Mouse (Mus musculus): ENCODE measurements around the gene Akna. TPM values are rescaled to one million over a fixed set of nuclear protein-coding genes. Genes with fewer than 3 reads are reported as not detected.

The Akna gene
- total and polyA plus RNA-seq, 3 experiments = 3.9 to 14.1 TPM; not detected in 1

DNA sequence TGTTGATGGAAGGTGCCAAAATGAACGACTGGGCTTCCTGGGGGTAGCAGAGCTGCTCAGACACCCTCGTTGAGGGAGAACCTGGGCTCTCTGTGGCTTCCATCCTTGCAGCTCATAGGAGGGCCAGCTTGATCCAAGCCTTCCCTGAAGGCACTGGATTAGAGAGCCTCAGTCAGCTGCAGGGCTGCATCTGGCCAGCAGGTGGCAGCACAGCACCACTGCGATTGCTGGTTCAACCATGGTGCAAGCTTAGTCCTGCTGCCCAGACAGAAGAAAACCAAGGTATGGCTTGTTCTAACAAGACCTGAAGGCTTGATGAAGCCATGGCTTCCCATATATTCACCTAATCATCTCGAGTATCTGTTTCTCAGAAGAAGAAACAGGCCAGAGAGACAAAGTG lies 34.6 kb downstream of the Akna start (continued):
- no peak for TF ChIP-seq USF2 (IDR thresholded peaks at IDR 0.05; ENCODE audit: borderline replicate concordance in 1 of 2, insufficient read depth in 1 of 2, low read depth in 1 of 2, low read length in 2 of 2)
- TF ChIP-seq ETS1 (IDR thresholded peaks at IDR 0.05; ENCODE audit: low read depth, low read length) = no peak
- TF ChIP-seq E2F4 (IDR thresholded peaks at IDR 0.05; ENCODE audit: borderline replicate concordance, low read depth, low read length) = no peak
- no peak for TF ChIP-seq NRF1 (IDR thresholded peaks at IDR 0.05; ENCODE audit: insufficient read depth, low read depth, low read length, poor library complexity, severe bottlenecking)
- TF ChIP-seq KAT2A (conservative IDR thresholded peaks at IDR 0.05; ENCODE audit: low read depth, low read length) = no peak
- no peak for TF ChIP-seq EP300 (IDR thresholded peaks at IDR 0.05; ENCODE audit: low read depth in 1 of 2, low read length in 2 of 2)

DNA sequence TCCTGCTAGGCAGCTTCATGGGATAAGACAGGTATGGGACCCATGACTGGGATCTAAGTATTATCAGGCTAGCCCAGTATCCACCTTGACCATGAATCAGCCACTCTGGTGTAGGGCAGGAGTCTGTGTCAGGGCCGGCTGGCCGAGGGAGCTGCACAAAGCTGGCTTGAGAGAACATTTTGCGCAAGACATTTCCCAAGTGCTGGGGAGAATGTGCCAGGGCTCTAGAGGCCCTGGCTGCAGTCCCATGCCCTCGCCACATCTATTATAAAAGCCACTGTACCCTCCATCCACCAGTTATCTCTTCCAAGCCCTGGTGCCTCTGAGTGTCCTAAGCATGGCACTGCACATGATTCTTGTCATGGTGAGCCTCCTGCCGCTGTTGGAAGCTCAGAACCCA lies 41.0 kb downstream of the Akna start, which contains the start of gene Orm2:
Orm2 (plus strand) TSS at position 300 of the 400 bp plus-strand sequence.
- Histone ChIP-seq H3K9ac (ENCODE audit: control insufficient read depth, low read depth, low read length, poor library complexity, severe bottlenecking) (no peak within 1 kb of the TSS), H3K4me1 (ENCODE audit: control insufficient read depth in 1 of 2, insufficient read depth in 2 of 2, low read length in 2 of 2) (no peaks in the 10 kb centered on the region), H3K79me2 (ENCODE audit: control insufficient read depth, insufficient read depth, low read length, poor library complexity) (no peaks in the 10 kb centered on the region), H3K4me3 (ENCODE audit: control insufficient read depth in 1 of 2, insufficient read depth in 1 of 2, low read depth in 2 of 2, low read length in 2 of 2) (no peak within 1 kb of the TSS), H3K9me3 (replicated peaks; ENCODE audit: insufficient read depth, low read length) (no peaks in the 10 kb centered on the region), H3K27ac (ENCODE audit: control insufficient read depth, low read depth, low read length) (no peak within 1 kb of the TSS), H3K36me3 (ENCODE audit: control insufficient read depth in 1 of 2, insufficient read depth in 2 of 2, low read length in 2 of 2) (no peaks in the 10 kb centered on the region), H3K27me3 (ENCODE audit: control insufficient read depth in 1 of 2, insufficient read depth in 2 of 2, low read length in 2 of 2) (no peaks in the 10 kb centered on the region)
- DNase-seq (ENCODE audit: low read depth, low spot score) = no peak
- TF ChIP-seq TCF12 (IDR thresholded peaks at IDR 0.05; ENCODE audit: low read depth, low read length) (no peak), UBTF (IDR thresholded peaks at IDR 0.05; ENCODE audit: borderline replicate concordance, insufficient read depth, low read depth, low read length) (no peak), MXI1 (IDR thresholded peaks at IDR 0.05; ENCODE audit: low read depth, low read length) (no peak), NRF1 (IDR thresholded peaks at IDR 0.05; ENCODE audit: insufficient read depth, low read depth, low read length, poor library complexity, severe bottlenecking) (no peak), NELFE (IDR thresholded peaks at IDR 0.05; ENCODE audit: low read depth, low read length) (no peak), CHD2 (IDR thresholded peaks at IDR 0.05; ENCODE audit: low read length) (no peak), SIN3A (IDR thresholded peaks at IDR 0.05; ENCODE audit: low read length) (no peak)

DNA sequence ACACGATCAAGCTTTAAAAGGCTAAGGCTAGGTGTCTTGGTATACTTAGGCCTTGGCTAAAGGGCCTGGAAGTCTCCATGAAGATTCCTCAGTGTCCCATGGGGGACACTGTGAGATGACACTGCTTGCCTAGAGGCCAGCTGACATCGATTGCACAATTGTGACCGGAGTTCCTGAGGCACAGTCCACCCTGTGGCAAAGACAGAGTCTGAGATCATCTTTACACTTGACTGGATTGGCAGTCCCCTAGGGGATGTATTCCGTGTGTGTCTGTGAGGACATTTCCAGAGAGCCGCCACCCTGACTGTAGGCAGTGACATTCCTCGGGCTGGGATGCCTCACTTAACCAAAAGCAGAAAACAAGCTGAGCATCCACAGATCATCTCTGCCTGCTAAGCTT lies 43.3 kb downstream of the Akna start:
- no peak overlapping the region for H3K4me3 ChIP-seq (ENCODE audit: control insufficient read depth in 1 of 2, insufficient read depth in 1 of 2, low read depth in 2 of 2, low read length in 2 of 2)

More for the DNA sequence above, 43.3 kb downstream of the Akna start:
- Histone ChIP-seq H3K4me1 (ENCODE audit: control insufficient read depth in 1 of 2, insufficient read depth in 2 of 2, low read length in 2 of 2) (no peaks in the 10 kb centered on the region), H3K79me2 (ENCODE audit: control insufficient read depth, insufficient read depth, low read length, poor library complexity) (no peaks in the 10 kb centered on the region), H3K36me3 (ENCODE audit: control insufficient read depth in 1 of 2, insufficient read depth in 2 of 2, low read length in 2 of 2) (no peaks in the 10 kb centered on the region), H3K27ac (ENCODE audit: control insufficient read depth, low read depth, low read length) (no peak overlapping the region), H3K27me3 (ENCODE audit: control insufficient read depth in 1 of 2, insufficient read depth in 2 of 2, low read length in 2 of 2) (no peaks in the 10 kb centered on the region), H3K9me3 (replicated peaks; ENCODE audit: insufficient read depth, low read length) (no peaks in the 10 kb centered on the region), H3K9ac (ENCODE audit: control insufficient read depth, low read depth, low read length, poor library complexity, severe bottlenecking) (no peak overlapping the region)
- TF ChIP-seq TBP (IDR thresholded peaks at IDR 0.05; ENCODE audit: low read depth, low read length) (no peak), MAX (IDR thresholded peaks at IDR 0.05; ENCODE audit: low read length) (no peak), TCF12 (IDR thresholded peaks at IDR 0.05; ENCODE audit: low read depth, low read length) (no peak), CHD2 (IDR thresholded peaks at IDR 0.05; ENCODE audit: low read length) (no peak), MAZ (IDR thresholded peaks at IDR 0.05; ENCODE audit: low read depth, low read length) (no peak), ZC3H11A (IDR thresholded peaks at IDR 0.05; ENCODE audit: low read depth, low read length) (no peak), MEF2A (IDR thresholded peaks at IDR 0.05; ENCODE audit: extremely low read depth, insufficient replicate concordance, low read depth, low read length, poor library complexity, severe bottlenecking) (no peak), CHD1 (IDR thresholded peaks at IDR 0.05; ENCODE audit: low read depth, low read length) (no peak), GABPA (IDR thresholded peaks at IDR 0.05; ENCODE audit: low read depth, low read length) (no peak), NELFE (IDR thresholded peaks at IDR 0.05; ENCODE audit: low read depth, low read length) (no peak), HCFC1 (IDR thresholded peaks at IDR 0.05; ENCODE audit: low read depth, low read length) (no peak), JUND (IDR thresholded peaks at IDR 0.05; ENCODE audit: low read depth, low read length) (no peak), POLR2A (IDR thresholded peaks at IDR 0.05; ENCODE audit: control insufficient read depth in 1 of 2, insufficient read depth in 1 of 2, low read depth in 1 of 2, low read length in 2 of 2, poor library complexity in 1 of 2) (no peak), RAD21 (IDR thresholded peaks at IDR 0.05; ENCODE audit: low read depth, low read length) (no peak), MYB (IDR thresholded peaks at IDR 0.05; ENCODE audit: low read depth, low read length) (no peak), ELF1 (IDR thresholded peaks at IDR 0.05; ENCODE audit: low read depth, low read length) (no peak), POLR2AphosphoS5 (IDR thresholded peaks at IDR 0.05; ENCODE audit: borderline replicate concordance, low read depth, low read length) (no peak)
- DNase-seq (ENCODE audit: low read depth, low spot score) = no peak

All from MEL (cell line).